Mouse (Mus musculus) E14TG2a.4 (cell line): ENCODE data around the gene Mkrn3.
A peak's percentile ranks its signal among the peaks of the same experiment; 100 is the strongest.

ENCODE experiments used
- H3K27me3 ChIP-seq: 2 replicates; pipeline ENCODE4 v1.6.1; 2014; ENCODE audit warnings: low read length, control low read depth; ENCODE audit not compliant: insufficient read depth
- H3K36me3 ChIP-seq: 2 replicates; pipeline ENCODE4 v1.6.1; 2014; ENCODE audit warnings: low read length, control low read depth; ENCODE audit not compliant: insufficient read depth
- H3K4me1 ChIP-seq: replicated peaks from 2 replicates; pipeline ENCODE4 v1.6.1; 2014; ENCODE audit warnings: low read depth, low read length, control low read depth
- H3K4me3 ChIP-seq: replicated peaks from 2 replicates; pipeline ENCODE4 v1.5.1; 2014; ENCODE audit warnings: mild to moderate bottlenecking, low read length
- H3K9me3 ChIP-seq: 2 replicates; pipeline ENCODE4 v1.6.1; 2014; ENCODE audit warnings: low read length, control low read depth
- CTCF ChIP-seq: conservative IDR thresholded peaks from 2 replicates; pipeline ENCODE4 v1.5.1; 2014; ENCODE audit warnings: low read length
- NANOG ChIP-seq: IDR thresholded peaks from 2 replicates; pipeline ENCODE4 v1.6.1; 2014; ENCODE audit warnings: borderline replicate concordance, low read length, mixed read lengths
- POU5F1 ChIP-seq: IDR thresholded peaks from 2 replicates; pipeline ENCODE4 v1.6.1; 2014; ENCODE audit warnings: low read length, borderline replicate concordance

Gene Mkrn3

GRCm38 (mm10) chr7:62406573-62407050, 13.3 kb downstream of the Mkrn3 start:
- Histone ChIP-seq H3K27me3 (peaks cover 32% of the 10 kb centered on the region), H3K36me3 (no peaks in the 10 kb centered on the region), H3K9me3 (no peaks in the 10 kb centered on the region), H3K4me1 (no peaks in the 10 kb centered on the region), H3K4me3 (peak overlapping the region; percentile 70)
- TF ChIP-seq NANOG (no peak), POU5F1 (no peak), CTCF (no peak)

GRCm38 (mm10) chr7:62392202-62392601, 27.7 kb downstream of the Mkrn3 start:
- no peaks in the 10 kb centered on the region for H3K36me3 ChIP-seq
- H3K9me3 ChIP-seq, result no peaks in the 10 kb centered on the region
- H3K4me3 ChIP-seq, result no peak overlapping the region
- TF ChIP-seq POU5F1 (no peak), CTCF (no peak), NANOG (no peak)
- H3K4me1 ChIP-seq, result no peaks in the 10 kb centered on the region
- H3K27me3 ChIP-seq, result peaks cover 4% of the 10 kb centered on the region; the same call in 1 of the 2 replicates

GRCm38 (mm10) chr7:62388291-62388690, 31.6 kb downstream of the Mkrn3 start:
- Histone ChIP-seq H3K4me3 (no peak overlapping the region), H3K27me3 (peaks cover 8% of the 10 kb centered on the region), H3K9me3 (no peaks in the 10 kb centered on the region), H3K4me1 (no peaks in the 10 kb centered on the region), H3K36me3 (no peaks in the 10 kb centered on the region)
- TF ChIP-seq NANOG (no peak), CTCF (peak; percentile 28)

- H3K4me3 ChIP-seq, result no peak overlapping the region
- peaks cover 47% of the 10 kb centered on the region for H3K27me3 ChIP-seq
- no peak for TF ChIP-seq NANOG
- TF ChIP-seq POU5F1, result no peak
- peak; percentile 60 for TF ChIP-seq CTCF
- no peaks in the 10 kb centered on the region for H3K9me3 ChIP-seq
- H3K36me3 ChIP-seq, result no peaks in the 10 kb centered on the region
- peaks cover 18% of the 10 kb centered on the region for H3K4me1 ChIP-seq
Observed at GRCm38 (mm10) chr7:62382391-62382790, 37.5 kb downstream of the Mkrn3 start.

DNA sequence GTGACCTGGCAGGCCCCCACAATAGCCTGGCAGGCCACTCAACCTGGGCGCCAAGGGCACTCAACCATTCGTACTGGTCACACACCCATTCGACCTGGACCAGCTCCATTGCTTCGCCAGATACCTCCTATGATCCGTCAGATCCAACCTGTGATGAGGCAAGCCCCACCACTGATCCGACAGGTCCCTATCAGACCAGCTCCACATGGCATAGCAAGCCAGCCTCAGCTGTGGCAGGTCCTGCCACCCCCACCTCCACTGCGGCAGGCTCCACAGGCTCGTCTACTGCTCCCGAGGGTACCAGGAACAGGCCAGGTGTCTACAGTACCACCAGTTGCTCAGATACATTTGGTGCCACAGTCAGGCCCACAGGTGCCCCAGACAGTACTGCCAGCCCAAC, 41.4 kb downstream of the Mkrn3 start:
- Histone ChIP-seq H3K4me1 (peaks cover 23% of the 10 kb centered on the region), H3K4me3 (no peak overlapping the region), H3K27me3 (peaks cover 65% of the 10 kb centered on the region), H3K36me3 (no peaks in the 10 kb centered on the region), H3K9me3 (no peaks in the 10 kb centered on the region)
- TF ChIP-seq CTCF, result no peak
- TF ChIP-seq NANOG, result no peak
- no peak for TF ChIP-seq POU5F1

DNA sequence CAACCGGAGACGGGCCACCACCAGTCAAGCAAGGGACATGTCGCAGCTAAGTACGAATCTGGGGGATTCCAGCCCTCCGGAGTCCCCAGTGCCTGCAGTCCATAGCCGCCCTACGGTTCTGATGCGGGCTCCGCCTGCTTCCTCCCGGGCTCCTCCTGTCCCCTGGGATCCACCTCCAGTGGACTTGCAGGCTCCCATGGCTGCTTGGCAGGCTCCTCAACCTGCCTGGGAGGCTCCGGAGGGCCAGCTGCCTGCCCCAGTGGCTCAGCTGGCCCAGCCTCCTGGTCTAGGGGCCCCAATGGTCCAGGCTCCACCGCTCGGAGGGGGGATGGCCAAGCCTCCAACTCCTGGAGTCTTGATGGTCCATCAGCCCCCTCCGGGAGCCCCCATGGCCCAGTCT, 42.6 kb downstream of the Mkrn3 start:
- no peaks in the 10 kb centered on the region for H3K36me3 ChIP-seq
- TF ChIP-seq CTCF (no peak), POU5F1 (no peak), NANOG (no peak)
- peaks cover 23% of the 10 kb centered on the region for H3K4me1 ChIP-seq
- H3K27me3 ChIP-seq, result peaks cover 65% of the 10 kb centered on the region
- H3K9me3 ChIP-seq, result no peaks in the 10 kb centered on the region
- H3K4me3 ChIP-seq, result peak overlapping the region; percentile 79

- no peak for TF ChIP-seq CTCF
- TF ChIP-seq NANOG, result no peak
- TF ChIP-seq POU5F1, result no peak
- H3K36me3 ChIP-seq, result no peaks in the 10 kb centered on the region
- peaks cover 60% of the 10 kb centered on the region for H3K27me3 ChIP-seq
- H3K9me3 ChIP-seq, result no peaks in the 10 kb centered on the region
- H3K4me3 ChIP-seq, result peak within 1 kb of the TSS; percentile 79
- H3K4me1 ChIP-seq, result peaks cover 23% of the 10 kb centered on the region
Observed at GRCm38 (mm10) chr7:62376510-62377304, 43.2 kb downstream of the Mkrn3 start, which contains the start of gene Magel2. Gene Magel2 (plus strand): TSS chr7:62377010.

- H3K36me3 ChIP-seq, result no peaks in the 10 kb centered on the region
- H3K9me3 ChIP-seq, result no peaks in the 10 kb centered on the region
- peaks cover 56% of the 10 kb centered on the region for H3K27me3 ChIP-seq
Observed at GRCm38 (mm10) chr7:62375658-62376057, 44.3 kb downstream of the Mkrn3 start.

More at GRCm38 (mm10) chr7:62375658-62376057, 44.3 kb downstream of the Mkrn3 start:
- peak; percentile 44 for TF ChIP-seq CTCF
- no peak for TF ChIP-seq POU5F1
- H3K4me1 ChIP-seq, result peaks cover 23% of the 10 kb centered on the region
- no peak overlapping the region for H3K4me3 ChIP-seq
